Mouse (Mus musculus): ENCODE data around the gene Tex45. TPM values are rescaled to one million over a fixed set of nuclear protein-coding genes. Genes with fewer than 3 reads are reported as not detected.

The Tex45 gene
- total RNA-seq, 1 experiment from 2014 or later: not detected

DNA sequence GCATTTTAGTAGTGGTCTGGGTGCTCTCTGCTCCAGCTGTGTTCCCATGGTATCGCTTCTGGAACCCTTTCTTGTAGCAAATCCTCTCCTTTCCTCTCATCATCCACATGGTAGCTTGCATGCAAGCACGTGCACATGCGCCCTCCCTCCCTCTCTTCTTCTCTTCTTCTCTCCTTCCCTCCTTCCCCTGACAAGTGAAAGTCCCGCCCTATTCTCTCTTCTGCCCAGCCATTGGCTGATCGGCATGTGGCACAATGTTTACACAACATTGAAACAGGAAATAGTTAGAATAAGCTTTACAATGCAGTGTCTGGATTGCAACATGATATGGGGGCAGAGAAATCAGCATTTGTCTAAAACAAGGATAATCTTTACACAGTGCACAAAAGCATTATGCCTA, 10.9 kb downstream of the Tex45 start:
- 0 out of 2 replicates have a peak, but pooled peaks have one; percentile 17 for ATAC-seq (ENCODE audit: extremely low read depth, insufficient number of reproducible peaks, low FRiP score, poor library complexity, severe bottlenecking)

GRCm38 (mm10) chr8:3482240-3482740, 11.6 kb downstream of the Tex45 start:
- ATAC-seq (ENCODE audit: extremely low read depth, insufficient number of reproducible peaks, low FRiP score, poor library complexity, severe bottlenecking): no peak

GRCm38 (mm10) chr8:3483546-3483945, 12.9 kb downstream of the Tex45 start:
- ATAC-seq (ENCODE audit: extremely low read depth, insufficient number of reproducible peaks, low FRiP score, poor library complexity, severe bottlenecking): no peak

- no peak for ATAC-seq (ENCODE audit: extremely low read depth, insufficient number of reproducible peaks, low FRiP score, poor library complexity, severe bottlenecking)
Observed at GRCm38 (mm10) chr8:3485192-3485591, 14.5 kb downstream of the Tex45 start.

GRCm38 (mm10) chr8:3492901-3493844, 22.5 kb downstream of the Tex45 start, which contains the start of gene Zfp358:
Gene Zfp358 (plus strand): TSS chr8:3493138.
- peak; percentile 40 for ATAC-seq (ENCODE audit: extremely low read depth, insufficient number of reproducible peaks, low FRiP score, poor library complexity, severe bottlenecking)

- ATAC-seq (ENCODE audit: extremely low read depth, insufficient number of reproducible peaks, low FRiP score, poor library complexity, severe bottlenecking): no peak
Observed at GRCm38 (mm10) chr8:3493845-3494208, 23.2 kb downstream of the Tex45 start.

DNA sequence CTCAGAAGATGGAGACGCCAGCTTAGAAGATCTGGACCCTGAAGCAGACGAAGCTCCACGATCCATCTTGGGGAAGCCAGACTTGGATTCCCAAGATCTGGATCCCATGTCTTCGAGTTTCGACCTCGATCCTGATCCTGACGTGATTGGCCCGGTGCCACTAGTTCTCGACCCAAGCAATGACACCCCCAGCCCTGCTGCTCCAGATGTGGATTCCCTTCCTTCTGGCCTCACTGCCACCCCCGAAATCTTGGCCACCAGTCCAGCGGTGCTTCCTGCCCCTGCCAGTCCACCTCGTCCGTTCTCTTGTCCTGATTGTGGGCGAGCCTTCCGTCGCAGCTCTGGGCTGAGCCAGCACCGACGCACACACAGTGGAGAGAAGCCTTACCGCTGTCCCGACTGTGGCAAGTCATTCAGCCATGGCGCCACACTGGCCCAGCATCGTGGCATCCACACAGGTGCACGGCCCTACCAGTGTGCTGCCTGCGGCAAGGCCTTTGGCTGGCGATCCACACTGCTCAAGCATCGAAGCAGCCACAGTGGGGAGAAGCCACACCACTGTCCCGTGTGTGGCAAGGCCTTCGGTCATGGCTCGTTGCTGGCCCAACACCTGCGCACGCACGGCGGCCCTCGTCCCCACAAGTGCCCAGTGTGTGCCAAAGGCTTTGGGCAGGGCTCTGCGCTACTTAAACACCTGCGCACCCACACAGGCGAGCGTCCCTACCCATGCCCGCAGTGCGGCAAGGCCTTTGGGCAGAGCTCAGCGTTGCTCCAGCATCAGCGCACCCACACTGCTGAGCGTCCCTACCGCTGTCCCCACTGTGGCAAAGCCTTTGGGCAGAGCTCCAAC, 25.1 kb downstream of the Tex45 start:
- ATAC-seq (ENCODE audit: extremely low read depth, insufficient number of reproducible peaks, low FRiP score, poor library complexity, severe bottlenecking): no peak

GRCm38 (mm10) chr8:3496428-3496748, 25.7 kb downstream of the Tex45 start:
- ATAC-seq (ENCODE audit: extremely low read depth, insufficient number of reproducible peaks, low FRiP score, poor library complexity, severe bottlenecking): no peak

DNA sequence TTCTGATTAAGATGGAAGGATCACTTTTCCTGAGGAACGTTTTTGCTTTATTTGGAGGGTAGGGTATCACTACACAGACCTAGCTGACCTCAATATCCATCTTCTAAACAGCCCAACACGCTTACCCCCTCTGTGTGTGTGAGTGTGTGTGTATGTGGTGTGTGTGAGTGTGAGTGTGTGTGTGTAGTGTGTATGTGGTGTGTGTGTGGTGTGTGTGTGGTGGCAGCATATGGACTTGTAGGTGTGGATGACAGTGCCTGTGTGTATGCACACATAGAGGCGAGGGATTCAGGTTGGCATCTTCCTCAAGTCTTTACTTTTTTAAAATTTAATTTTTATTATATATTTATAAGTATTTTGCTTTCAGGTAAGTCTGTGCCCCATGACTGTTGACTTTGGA, 27.9 kb downstream of the Tex45 start:
- no peak for ATAC-seq (ENCODE audit: extremely low read depth, insufficient number of reproducible peaks, low FRiP score, poor library complexity, severe bottlenecking)

DNA sequence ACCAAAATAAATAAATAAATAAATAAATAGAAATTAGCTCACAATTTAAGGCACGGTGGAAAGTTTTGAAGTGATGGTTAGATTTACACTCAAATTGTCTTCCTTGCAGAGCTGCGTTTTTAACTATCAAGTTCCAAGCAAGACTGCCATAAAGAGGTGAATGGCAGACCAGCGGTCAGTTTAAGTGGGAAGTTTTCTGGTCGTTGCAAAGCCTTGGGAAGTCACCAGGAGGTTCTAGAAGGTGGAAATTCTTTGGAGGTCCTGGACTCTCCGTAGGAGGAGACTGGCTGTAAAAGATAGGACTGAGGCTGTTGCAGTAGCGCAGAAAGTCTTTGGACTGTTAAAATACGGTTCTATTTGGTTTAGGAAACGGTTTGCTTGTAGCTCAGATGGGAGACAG, 29.1 kb downstream of the Tex45 start:
- ATAC-seq (ENCODE audit: extremely low read depth, insufficient number of reproducible peaks, low FRiP score, poor library complexity, severe bottlenecking): no peak

DNA sequence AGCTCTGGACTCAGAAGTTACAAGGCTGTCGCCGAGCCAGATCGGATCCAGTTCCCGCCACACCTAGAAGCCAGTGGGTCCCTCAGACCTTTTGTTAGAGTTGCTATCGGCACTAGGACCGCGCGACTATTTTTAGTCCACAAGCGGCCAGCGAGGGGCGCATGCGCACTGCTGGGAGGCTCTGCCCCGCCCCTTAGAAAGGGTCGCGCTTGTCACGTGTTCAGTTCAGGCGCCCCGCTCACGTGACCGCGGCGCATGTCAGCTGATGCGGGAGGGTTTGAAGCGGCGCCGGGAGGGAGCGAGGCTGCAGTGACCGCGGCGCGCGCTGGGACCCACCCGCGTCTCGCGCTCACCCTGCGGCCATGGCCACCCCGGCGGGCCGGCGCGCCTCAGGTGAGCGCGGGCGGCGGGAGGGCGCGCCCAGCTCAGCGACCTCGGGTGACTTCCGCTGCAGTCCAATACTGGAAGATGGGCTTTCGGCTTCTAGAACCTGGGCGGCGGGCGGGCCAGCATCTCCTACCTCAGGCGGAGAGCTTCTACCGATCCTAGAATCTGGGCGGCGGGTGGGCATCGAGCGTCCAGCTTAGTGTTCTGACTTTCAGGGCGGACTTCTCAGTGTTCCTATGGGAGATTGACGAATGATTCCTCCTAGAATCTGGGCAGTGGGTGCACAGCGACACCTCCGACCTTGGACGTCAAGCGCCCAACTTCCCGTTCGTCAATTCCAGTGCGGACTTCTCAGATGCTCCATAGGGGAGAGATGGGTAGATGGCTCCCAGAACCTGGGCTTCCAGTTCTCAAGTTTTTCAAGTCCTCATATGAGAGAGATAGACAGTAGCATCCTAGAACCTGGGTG, 29.8 kb downstream of the Tex45 start, which contains the start of gene Mcoln1:
TSS of gene Mcoln1 (plus strand) at position 223 of the 856 bp plus-strand sequence.
- peak; percentile 67 for ATAC-seq (ENCODE audit: extremely low read depth, insufficient number of reproducible peaks, low FRiP score, poor library complexity, severe bottlenecking)

DNA sequence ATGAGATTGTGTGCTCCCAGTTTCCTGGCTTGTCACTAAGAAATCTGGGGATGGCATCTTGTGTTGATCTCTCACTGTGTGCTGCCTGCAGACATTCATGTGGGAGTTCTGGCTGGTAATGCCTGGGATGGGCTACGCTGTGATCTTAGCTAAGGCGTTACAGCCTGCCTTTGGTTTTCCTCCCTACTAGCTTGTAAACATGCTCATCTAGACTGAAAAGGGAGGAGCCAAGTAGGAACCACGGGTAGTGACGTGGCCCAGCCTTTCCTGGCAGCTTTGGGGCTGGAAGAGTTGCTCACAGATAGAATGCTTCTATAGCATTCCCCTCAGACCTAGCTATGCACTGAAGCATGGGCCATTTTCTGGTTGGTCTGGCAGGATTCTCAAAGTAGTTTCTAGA, 31.6 kb downstream of the Tex45 start:
- no peak for ATAC-seq (ENCODE audit: extremely low read depth, insufficient number of reproducible peaks, low FRiP score, poor library complexity, severe bottlenecking)

DNA sequence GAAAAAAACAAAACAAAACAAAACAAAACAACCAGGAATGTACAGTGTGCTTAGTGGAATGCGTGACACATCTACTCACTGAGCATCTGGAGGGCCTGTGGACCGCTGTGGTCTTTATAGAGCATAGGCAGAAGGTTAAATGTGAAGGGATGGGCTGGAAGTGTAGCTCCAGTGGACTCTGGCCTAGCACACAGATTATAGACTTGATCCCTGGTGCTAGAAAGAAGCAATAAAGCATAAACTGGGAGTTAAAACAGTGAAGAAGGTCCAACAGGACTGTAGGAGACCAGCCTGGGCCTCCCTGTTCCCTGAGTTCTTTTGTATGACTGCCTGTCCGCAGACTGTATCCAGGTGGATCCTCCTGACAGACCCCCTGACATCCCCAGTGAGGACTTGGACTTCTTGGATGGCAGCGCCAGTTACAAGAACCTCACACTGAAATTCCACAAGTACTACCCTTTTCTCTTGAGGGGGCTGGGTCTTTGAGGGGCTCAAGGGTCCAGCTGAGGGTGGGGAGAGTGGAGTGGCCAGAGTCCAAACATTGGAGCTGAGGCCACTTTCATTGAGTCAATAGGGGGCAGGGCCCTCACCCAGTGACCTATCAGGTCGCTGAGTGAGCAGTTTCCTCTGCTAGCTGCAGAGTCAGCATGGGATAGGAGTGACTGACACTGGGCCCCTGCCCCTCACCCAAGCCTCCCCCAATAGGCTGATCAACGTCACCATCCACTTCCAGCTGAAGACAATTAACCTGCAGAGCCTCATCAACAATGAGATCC, 37.5 kb downstream of the Tex45 start:
- ATAC-seq (ENCODE audit: extremely low read depth, insufficient number of reproducible peaks, low FRiP score, poor library complexity, severe bottlenecking): no peak

- ATAC-seq (ENCODE audit: extremely low read depth, insufficient number of reproducible peaks, low FRiP score, poor library complexity, severe bottlenecking): no peak
Observed at GRCm38 (mm10) chr8:3514681-3515247, 44.1 kb downstream of the Tex45 start.

DNA sequence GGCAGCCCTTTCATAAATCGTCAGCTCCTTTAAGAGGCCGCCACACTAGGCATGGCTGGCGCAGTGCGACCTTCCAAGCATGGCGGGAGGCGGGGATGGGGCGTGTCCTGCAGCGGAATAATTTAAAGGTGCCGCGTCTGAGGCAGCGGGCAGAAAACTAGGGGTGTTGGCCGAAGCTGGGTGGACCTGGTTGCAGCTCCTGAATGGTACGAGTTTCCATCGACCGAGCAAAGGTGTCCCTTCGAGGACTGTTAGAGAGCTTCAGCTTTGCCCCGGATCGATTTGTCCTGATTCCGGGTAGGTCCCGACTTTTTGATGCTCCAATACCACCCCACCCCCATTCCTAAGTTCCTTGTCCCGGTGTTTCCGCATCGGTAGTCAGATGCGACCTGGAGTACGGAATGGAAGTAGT, 44.6 kb downstream of the Tex45 start, which contains the start of gene Pnpla6:
TSS of gene Pnpla6 (plus strand) at position 125 of the 412 bp plus-strand sequence.
- peak; percentile 65 for ATAC-seq (ENCODE audit: extremely low read depth, insufficient number of reproducible peaks, low FRiP score, poor library complexity, severe bottlenecking)

DNA sequence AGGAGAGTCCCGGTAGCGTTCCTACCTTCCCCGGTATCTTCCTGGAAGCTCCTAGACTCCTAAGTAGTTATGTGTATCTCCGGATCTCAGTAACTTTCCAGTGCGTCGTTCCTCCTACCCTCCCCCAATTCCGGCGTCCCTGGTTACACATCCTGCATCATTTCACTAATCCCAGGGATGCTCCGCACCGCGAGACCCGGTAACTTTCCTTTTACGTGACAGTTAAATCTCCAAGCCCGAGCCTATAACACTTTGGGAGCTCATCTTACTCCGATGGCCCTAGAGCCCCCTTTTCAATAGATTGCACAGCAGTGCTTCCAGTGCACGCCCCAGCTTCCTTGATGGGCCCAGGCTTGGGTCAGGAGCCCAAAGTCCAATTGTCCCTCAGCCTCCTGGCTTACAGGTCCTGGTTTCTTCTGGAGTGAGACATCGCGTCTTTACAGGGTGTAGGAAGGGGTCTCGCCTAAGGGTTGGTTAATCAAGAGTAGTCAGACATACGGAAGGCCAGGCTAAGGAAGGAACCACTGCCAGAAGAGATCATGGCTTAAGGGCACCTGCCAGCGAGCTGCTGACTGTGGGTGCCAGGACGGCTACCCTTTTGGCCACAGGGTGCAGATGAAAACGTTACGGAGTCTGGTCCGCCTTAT, 45.2 kb downstream of the Tex45 start:
- ATAC-seq (ENCODE audit: extremely low read depth, insufficient number of reproducible peaks, low FRiP score, poor library complexity, severe bottlenecking): peak; percentile 10; the same call in 1 of the 2 replicates

DNA sequence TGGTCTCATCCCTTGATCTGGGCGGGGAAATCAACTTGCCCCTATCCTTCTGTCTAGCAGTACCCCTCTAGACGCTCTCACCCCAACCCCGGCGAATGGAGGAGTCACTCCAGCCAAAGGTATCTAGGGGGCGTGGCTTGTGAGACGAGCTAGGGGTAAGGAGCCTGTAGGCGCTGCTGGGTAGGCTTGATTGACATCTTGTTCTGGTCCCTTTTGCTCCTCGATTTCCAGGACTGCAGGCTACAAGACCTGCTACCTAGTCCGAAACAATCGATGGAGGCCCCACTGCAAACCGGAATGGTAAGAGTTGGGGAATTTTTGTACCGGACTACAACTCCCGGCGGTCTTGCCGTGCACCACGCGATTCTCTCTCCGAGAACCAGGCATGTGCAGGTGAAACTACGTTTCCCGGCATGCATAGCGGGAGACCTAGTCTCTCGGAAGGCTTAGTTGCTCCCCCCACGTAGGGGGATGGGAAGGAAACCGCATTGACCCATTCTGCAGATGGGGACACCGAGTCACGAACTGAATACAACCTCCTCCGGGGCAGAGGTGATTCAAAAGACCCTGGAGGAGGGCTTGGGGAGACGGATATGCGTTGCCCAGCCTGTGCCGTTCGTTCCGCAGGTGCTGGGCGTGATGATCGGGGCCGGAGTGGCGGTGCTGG, 45.9 kb downstream of the Tex45 start:
- ATAC-seq (ENCODE audit: extremely low read depth, insufficient number of reproducible peaks, low FRiP score, poor library complexity, severe bottlenecking): peak; percentile 81
